7 mouse cellular contexts compared by ENCODE assay signal in the genomic region with DNA sequence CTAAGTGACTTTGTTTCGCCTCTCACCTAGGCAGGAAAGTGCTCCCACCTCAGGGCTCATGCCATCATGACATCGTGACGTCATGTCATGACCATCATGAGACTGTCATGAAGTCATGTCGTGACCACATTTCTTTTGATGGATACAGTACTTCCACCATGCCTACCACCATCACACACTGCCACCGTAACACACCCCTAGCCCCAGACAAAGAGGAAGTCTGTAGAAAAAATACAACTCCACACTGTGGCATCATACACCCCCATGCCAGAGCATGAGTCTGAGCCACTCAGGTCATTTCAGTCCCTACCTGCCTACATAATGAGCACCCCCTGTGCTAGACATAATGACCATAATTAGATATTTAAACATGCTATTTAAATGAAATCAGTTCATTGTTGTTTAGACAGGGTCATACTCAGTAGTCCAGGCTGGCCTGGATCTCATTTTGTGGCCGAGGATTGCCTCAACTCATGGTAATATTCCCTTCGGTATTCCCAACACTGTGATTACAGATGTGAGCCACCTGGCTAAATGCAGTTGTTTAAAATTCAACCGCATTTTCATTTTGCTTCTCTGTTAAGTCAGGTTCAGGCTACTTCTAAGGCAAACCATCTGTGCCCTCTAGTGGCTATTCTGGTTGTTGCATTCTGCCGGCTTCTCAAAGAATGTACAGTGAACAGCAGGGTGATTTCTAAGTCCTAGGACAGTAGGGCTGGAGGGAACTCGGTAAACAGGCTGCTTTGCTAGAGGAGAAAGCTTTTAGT. TPM values are rescaled to one million over a fixed set of nuclear protein-coding genes. Genes with fewer than 3 reads are reported as not detected.
A peak's percentile ranks its signal among the peaks of the same experiment; 100 is the strongest.
DNase-seq lines count a peak whose midpoint lies in the region; ATAC-seq lines count a peak whose summit lies in the region.

No protein-coding gene starts in this region.

- no peaks in the 10 kb centered on the region for H3K36me3 ChIP-seq in midbrain, embryonic 11.5 days (ENCODE audit: control insufficient read depth, insufficient read depth, low read length)

- WGBS in midbrain, embryonic 11.5 days, result 48% methylated on average over 10 of the region's 10 CpGs

- DNase-seq in adrenal gland, adult 2 months, result peak; percentile 70
- DNase-seq in embryo, embryonic 11 days, result peak; percentile 87
- peak; percentile 38 to 77 for DNase-seq in gastrocnemius, postnatal 36 days
- peak; percentile 86 for DNase-seq in kidney, adult 18-20 months
- peak; percentile 85 for DNase-seq in left cerebral cortex, postnatal 4 days
- DNase-seq in midbrain, embryonic 11.5 days (ENCODE audit: low spot score, missing footprints), result peak; percentile 98
- DNase-seq in right cerebral cortex, postnatal 4 days, result peak; percentile 90

- no peak overlapping the region for H3K4me3 ChIP-seq in midbrain, embryonic 11.5 days (ENCODE audit: low read depth, low read length)

- no peak overlapping the region for H3K4me2 ChIP-seq in midbrain, embryonic 11.5 days

- intact Hi-C loops in gastrocnemius, postnatal 36 days (cut with DNase I), result loop anchor here (5.0 kb wide), 2 partner anchors 125 to 280 kb away; no protein-coding TSS in a partner anchor
- intact Hi-C loops in left cerebral cortex, postnatal 4 days (cut with DNase I), result loop anchor here (5.0 kb wide), 2 partner anchors 120 to 320 kb away; no protein-coding TSS in a partner anchor

- H3K27me3 ChIP-seq in midbrain, embryonic 11.5 days (ENCODE audit: control insufficient read depth, insufficient read depth, low read length), result no peaks in the 10 kb centered on the region

- peak; percentile 81 for ATAC-seq in midbrain, embryonic 11.5 days (ENCODE audit: low FRiP score)

- H3K9ac ChIP-seq in midbrain, embryonic 11.5 days (ENCODE audit: low read length), result no peak overlapping the region

- no peaks in the 10 kb centered on the region for H3K9me3 ChIP-seq in midbrain, embryonic 11.5 days (ENCODE audit: control insufficient read depth, low read length)

- no peak overlapping the region for H3K27ac ChIP-seq in midbrain, embryonic 11.5 days (ENCODE audit: low read depth, low read length)

- H3K4me1 ChIP-seq in midbrain, embryonic 11.5 days (ENCODE audit: control insufficient read depth, insufficient read depth, low read length), result no peaks in the 10 kb centered on the region

RNA-seq across cellular contexts. Expression of a gene that starts 39.0 kb away (rescaled TPM):
- total RNA-seq in adrenal gland, adult 2 months (2021), result not detected
- not detected in 2 replicates for polyA plus RNA-seq in adrenal gland, adult 2 months (2012; rRNA removed)
- not detected for total RNA-seq in gastrocnemius, postnatal 36 days (2021)
- under 1 TPM; 0.14 to 0.22 TPM for total RNA-seq in left cerebral cortex, postnatal 4 days (2021)
- polyA plus RNA-seq in midbrain, embryonic 11.5 days (2014; fragmentation: Nextera tagmentation; extraction: Ambion mirVana), result 0.10 and 0.18 TPM in 2 replicates
